Mouse (Mus musculus) embryonic facial prominence, embryonic 14.5 days (tissue): ENCODE measurements around the gene Adprm. TPM values are rescaled to one million over a fixed set of nuclear protein-coding genes. Genes with fewer than 3 reads are reported as not detected.
"Not testable (repeated sequence)": the region's sequence is repeated elsewhere in the genome, so short reads cannot be mapped to it uniquely, and the experiment has no call there.

Source experiments
- ATAC-seq: fragments of 200-750 bp; cut with Nextera tagmentation; 2 replicates; pipeline ENCODE4 v1.8.0; 2017; ENCODE audit warnings: low read depth, moderate number of reproducible peaks, moderate TSS enrichment
- DNase-seq: peaks from one replicate; pipeline ENCODE4 v3.0.0-alpha.2; 2015; ENCODE audit warnings: low spot score
- H3K27ac ChIP-seq: fragments of 300-500 bp; sonication (generic); replicated peaks from 2 replicates; pipeline ENCODE4 v1.5.1; 2014; ENCODE audit warnings: low read depth, mild to moderate bottlenecking, low read length, moderate library complexity
- H3K27me3 ChIP-seq: fragments of 300-500 bp; sonication (generic); replicated peaks from 2 replicates; pipeline ENCODE4 v1.6.1; 2014; ENCODE audit warnings: low read length; ENCODE audit not compliant: control insufficient read depth, insufficient read depth
- H3K36me3 ChIP-seq: fragments of 300-500 bp; sonication (generic); 2 replicates; pipeline ENCODE4 v1.6.1; 2014; ENCODE audit warnings: low read length, mixed read lengths; ENCODE audit not compliant: control insufficient read depth, insufficient read depth
- H3K4me1 ChIP-seq: fragments of 300-500 bp; sonication (generic); 2 replicates; pipeline ENCODE4 v1.6.1; 2014; ENCODE audit warnings: antibody characterized with exemption, low read length; ENCODE audit not compliant: control insufficient read depth, insufficient read depth
- H3K4me2 ChIP-seq: fragments of 300-500 bp; sonication (generic); 2 replicates; pipeline ENCODE4 v1.6.1; 2014; ENCODE audit warnings: low read depth, mild to moderate bottlenecking, low read length, moderate library complexity, mixed read lengths
- H3K4me3 ChIP-seq: fragments of 300-500 bp; sonication (generic); 2 replicates; pipeline ENCODE4 v1.5.1; 2014; ENCODE audit warnings: low read depth, mild to moderate bottlenecking, low read length
- H3K9ac ChIP-seq: fragments of 300-500 bp; sonication (generic); 2 replicates; pipeline ENCODE4 v1.6.1; 2014; ENCODE audit warnings: low read depth, mild to moderate bottlenecking, low read length, moderate library complexity, mixed read lengths
- H3K9me3 ChIP-seq: fragments of 300-500 bp; sonication (generic); 2 replicates; pipeline ENCODE4 v1.6.1; 2016; ENCODE audit warnings: low read length; ENCODE audit not compliant: control insufficient read depth
- WGBS: fragments of 180-500 bp; shearing (Covaris S2); extraction: QIAGEN DNeasy Blood & Tissue Kit; methylation state at CpG from one replicate; pipeline ENCODE4 v1.1.7; 2014; 5-methylcytosine and 5-hydroxymethylcytosine counted together
- polyA plus RNA-seq: library from polyadenylated mRNA; unstranded; fragments of >200 nt; fragmentation: Nextera tagmentation; extraction: Ambion mirVana; gene quantifications from 2 replicates; pipeline ENCODE4 v1.2.1, GENCODE M21; 2014

Adprm gene
- polyA plus RNA-seq, 1 experiment from 2014 or later = 30.4 TPM

- not testable (repeated sequence) for H3K4me1 ChIP-seq, DNase-seq
- 90% methylated on average over 12 of the region's 12 CpGs for WGBS
These were observed 40.0 kb upstream of the Adprm start for GRCm38 (mm10) chr11:67092354-67092753.

DNA sequence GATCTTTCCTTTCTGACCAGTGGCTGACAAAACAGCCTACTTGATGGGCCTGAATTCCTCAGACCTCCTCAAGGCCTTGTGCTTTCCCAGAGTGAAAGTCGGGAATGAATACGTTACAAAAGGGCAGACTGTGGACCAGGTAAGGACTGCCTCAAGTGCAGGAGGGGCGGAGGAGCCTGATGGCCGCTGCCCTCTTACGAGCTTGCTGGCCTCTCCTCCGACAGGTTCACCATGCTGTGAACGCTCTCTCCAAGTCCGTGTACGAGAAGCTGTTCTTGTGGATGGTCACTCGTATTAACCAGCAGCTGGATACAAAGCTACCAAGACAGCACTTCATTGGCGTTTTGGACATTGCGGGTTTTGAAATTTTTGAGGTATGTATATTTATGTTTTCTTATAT lies 34.8 kb upstream of the Adprm start:
- Histone ChIP-seq H3K36me3 (no peaks in the 10 kb centered on the region), H3K9me3 (no peaks in the 10 kb centered on the region), H3K27ac (no peak overlapping the region), H3K27me3 (peaks cover 14% of the 10 kb centered on the region), H3K4me2 (no peak overlapping the region), H3K4me3 (no peak overlapping the region), H3K9ac (no peak overlapping the region), H3K4me1 (no peaks in the 10 kb centered on the region)
- DNase-seq (no peak), ATAC-seq (no peak)
- 83% methylated on average over 12 of the region's 12 CpGs for WGBS

More at GRCm38 (mm10) chr11:67092354-67092753, 40.0 kb upstream of the Adprm start:
- H3K9me3 ChIP-seq, H3K4me3 ChIP-seq, H3K4me2 ChIP-seq, H3K36me3 ChIP-seq, H3K9ac ChIP-seq, H3K27me3 ChIP-seq, H3K27ac ChIP-seq, ATAC-seq: not testable (repeated sequence)

GRCm38 (mm10) chr11:67086467-67087164 lies 34.2 kb upstream of the Adprm start:
- Histone ChIP-seq H3K9me3 (no peaks in the 10 kb centered on the region), H3K4me1 (no peaks in the 10 kb centered on the region), H3K4me2 (no peak overlapping the region), H3K9ac (no peak overlapping the region), H3K4me3 (no peak overlapping the region), H3K27me3 (peaks cover 14% of the 10 kb centered on the region), H3K36me3 (no peaks in the 10 kb centered on the region), H3K27ac (no peak overlapping the region)
- no peak for ATAC-seq
- no peak for DNase-seq
- WGBS = 36% methylated on average over 9 of the region's 9 CpGs

DNA sequence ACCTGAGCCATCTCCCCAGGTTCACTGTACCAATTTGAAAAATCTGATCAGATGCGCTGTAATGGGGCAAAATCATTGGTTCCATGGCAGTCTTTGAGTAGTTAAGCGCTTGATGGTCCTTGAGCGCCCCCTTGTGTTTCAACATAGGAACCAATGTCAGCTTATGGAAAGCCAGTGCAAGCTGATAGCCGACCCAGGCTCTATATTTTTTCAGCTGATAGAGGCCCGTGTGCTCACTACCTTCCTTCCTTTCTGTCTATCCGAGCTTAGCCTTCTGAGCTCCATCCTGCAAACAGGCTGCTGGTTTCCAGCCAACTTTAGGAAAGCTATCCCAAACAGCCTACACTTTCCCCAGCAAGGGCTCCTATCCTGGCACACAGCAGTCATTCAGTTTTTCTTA lies 33.1 kb upstream of the Adprm start:
- WGBS = 3% methylated on average over 6 of the region's 6 CpGs
- Histone ChIP-seq H3K36me3 (no peaks in the 10 kb centered on the region), H3K4me1 (no peaks in the 10 kb centered on the region), H3K4me2 (no peak overlapping the region), H3K27ac (no peak overlapping the region), H3K9ac (no peak overlapping the region), H3K9me3 (no peaks in the 10 kb centered on the region), H3K4me3 (no peak overlapping the region), H3K27me3 (peaks cover 14% of the 10 kb centered on the region)
- ATAC-seq (peak; percentile 39; the same call in 1 of the 2 replicates), DNase-seq (peak; percentile 89)

DNA sequence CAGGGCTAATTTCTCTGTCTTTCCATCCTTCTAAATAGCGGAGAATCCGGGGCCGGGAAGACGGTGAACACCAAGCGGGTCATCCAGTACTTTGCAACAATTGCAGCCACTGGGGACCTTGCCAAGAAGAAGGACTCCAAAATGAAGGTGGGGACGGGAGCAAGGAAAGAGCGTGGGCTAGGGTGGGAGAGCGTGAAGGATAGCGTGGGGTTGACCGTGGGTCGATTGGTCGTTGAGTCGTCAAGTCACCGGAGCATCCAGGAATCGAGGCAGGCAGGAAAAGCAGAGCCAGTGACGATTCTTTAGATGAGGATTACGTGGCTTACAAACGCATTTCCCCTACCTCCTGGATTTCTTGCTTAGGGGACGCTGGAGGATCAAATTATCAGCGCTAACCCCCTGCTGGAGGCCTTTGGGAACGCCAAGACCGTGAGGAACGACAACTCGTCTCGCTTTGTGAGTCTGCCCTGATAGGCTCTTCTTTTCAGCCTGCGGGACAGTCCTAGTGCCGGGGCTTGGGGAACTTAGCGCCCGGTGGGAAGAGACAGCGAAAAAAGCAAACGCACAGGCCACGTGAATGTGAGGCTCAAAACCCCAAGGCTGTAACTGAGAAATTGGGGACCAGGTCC lies 31.4 kb upstream of the Adprm start:
- DNase-seq (no peak), ATAC-seq (no peak)
- Histone ChIP-seq H3K27me3 (peaks cover 14% of the 10 kb centered on the region), H3K27ac (no peak overlapping the region), H3K9ac (no peak overlapping the region), H3K4me3 (no peak overlapping the region), H3K36me3 (no peaks in the 10 kb centered on the region), H3K9me3 (no peaks in the 10 kb centered on the region), H3K4me1 (no peaks in the 10 kb centered on the region), H3K4me2 (no peak overlapping the region)
- 46% methylated on average over 32 of the region's 32 CpGs for WGBS

- no peak overlapping the region for H3K4me2 ChIP-seq
- DNase-seq (no peak), ATAC-seq (no peak)
- 63% methylated on average over 6 of the region's 6 CpGs for WGBS
- no peaks in the 10 kb centered on the region for H3K4me1 ChIP-seq
- no peaks in the 10 kb centered on the region for H3K36me3 ChIP-seq
- H3K27me3 ChIP-seq = peaks cover 14% of the 10 kb centered on the region
- H3K4me3 ChIP-seq = no peak overlapping the region
- H3K27ac ChIP-seq = no peak overlapping the region
- H3K9me3 ChIP-seq = no peaks in the 10 kb centered on the region
- no peak overlapping the region for H3K9ac ChIP-seq
These were observed 30.8 kb upstream of the Adprm start for GRCm38 (mm10) chr11:67083239-67083638.

- Histone ChIP-seq H3K27ac (no peak overlapping the region), H3K9me3 (no peaks in the 10 kb centered on the region), H3K4me1 (no peaks in the 10 kb centered on the region), H3K4me2 (no peak overlapping the region), H3K36me3 (no peaks in the 10 kb centered on the region), H3K9ac (no peak overlapping the region), H3K4me3 (no peak overlapping the region), H3K27me3 (peaks cover 14% of the 10 kb centered on the region)
- ATAC-seq (no peak), DNase-seq (no peak)
- WGBS = 79% methylated on average over 13 of the region's 13 CpGs
These were observed 30.4 kb upstream of the Adprm start for GRCm38 (mm10) chr11:67082793-67083192.

DNA sequence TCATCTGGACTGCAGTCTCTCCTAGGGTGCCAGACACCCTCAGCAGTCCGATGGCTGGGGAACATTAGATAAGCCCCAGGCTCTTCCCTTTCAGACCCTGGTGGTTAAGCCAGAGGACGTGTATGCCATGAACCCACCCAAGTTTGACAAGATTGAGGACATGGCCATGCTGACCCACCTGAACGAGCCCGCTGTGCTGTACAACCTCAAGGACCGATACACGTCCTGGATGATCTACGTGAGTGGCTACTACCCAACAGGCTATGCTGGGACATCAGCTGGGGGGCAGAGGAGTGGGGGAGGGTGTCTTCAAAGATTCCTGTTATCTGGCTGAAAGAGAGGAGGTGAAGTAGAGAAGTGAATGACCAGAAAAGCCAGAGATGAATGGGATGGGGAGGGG lies 29.8 kb upstream of the Adprm start:
- ATAC-seq (no peak), DNase-seq (no peak)
- H3K4me1 ChIP-seq = no peaks in the 10 kb centered on the region
- H3K27ac ChIP-seq = no peak overlapping the region
- no peaks in the 10 kb centered on the region for H3K36me3 ChIP-seq
- H3K27me3 ChIP-seq = peaks cover 14% of the 10 kb centered on the region
- H3K9me3 ChIP-seq = no peaks in the 10 kb centered on the region
- no peak overlapping the region for H3K9ac ChIP-seq
- no peak overlapping the region for H3K4me3 ChIP-seq
- no peak overlapping the region for H3K4me2 ChIP-seq
- 87% methylated on average over 7 of the region's 7 CpGs for WGBS
